Mouse (Mus musculus) MEL (cell line): ENCODE measurements around the gene Eml2.

Experiments used
- CTCF ChIP-seq, 3 experiments: IDR thresholded peaks in 2 of 3; conservative IDR thresholded peaks in 1 of 3; 2 replicates each; pipeline ENCODE4 v1.5.1; 2011 to 2012; ENCODE audit warnings: low read length in 3 of 3, low read depth in 2 of 3, mild to moderate bottlenecking in 2 of 3, improper control_type of control experiment in 1 of 3, inconsistent platforms in 1 of 3, mixed read lengths in 1 of 3, moderate library complexity in 1 of 3; ENCODE audit not compliant: control insufficient read depth in 1 of 3, insufficient read depth in 1 of 3, poor library complexity in 1 of 3, severe bottlenecking in 1 of 3
- ELF1 ChIP-seq: IDR thresholded peaks from 2 replicates; pipeline ENCODE4 v1.6.1; 2014; ENCODE audit warnings: low read depth, mild to moderate bottlenecking, inconsistent platforms, low read length, improper control_type of control experiment, moderate library complexity
- EP300 ChIP-seq, 2 experiments: IDR thresholded peaks; 2 replicates each; pipeline ENCODE4 v1.6.1; 2011; ENCODE audit warnings: improper control_type of control experiment in 2 of 2, low read length in 2 of 2, low read depth in 1 of 2, mild to moderate bottlenecking in 1 of 2
- KAT2A ChIP-seq: conservative IDR thresholded peaks from 2 replicates; pipeline ENCODE4 v1.6.1; 2012; ENCODE audit warnings: low read depth, low read length, improper control_type of control experiment, inconsistent platforms
- MYC ChIP-seq: IDR thresholded peaks from 2 replicates; pipeline ENCODE4 v1.6.1; 2011; ENCODE audit warnings: low read depth, mild to moderate bottlenecking, low read length, improper control_type of control experiment, moderate library complexity
- RCOR1 ChIP-seq: IDR thresholded peaks from 2 replicates; pipeline ENCODE4 v1.6.1; 2012; ENCODE audit warnings: low read depth, mild to moderate bottlenecking, inconsistent platforms, low read length, improper control_type of control experiment
- SMC3 ChIP-seq: IDR thresholded peaks from 2 replicates; pipeline ENCODE4 v1.6.1; 2011; ENCODE audit warnings: low read depth, low read length, improper control_type of control experiment
- UBTF ChIP-seq: IDR thresholded peaks from 2 replicates; pipeline ENCODE4 v1.6.1; 2012; ENCODE audit warnings: low read depth, mild to moderate bottlenecking, inconsistent platforms, low read length, improper control_type of control experiment, moderate library complexity, borderline replicate concordance; ENCODE audit not compliant: insufficient read depth
- ZC3H11A ChIP-seq: IDR thresholded peaks from 2 replicates; pipeline ENCODE4 v1.6.1; 2012; ENCODE audit warnings: low read depth, mild to moderate bottlenecking, inconsistent platforms, low read length, improper control_type of control experiment

- TF ChIP-seq ZC3H11A = no peak
- TF ChIP-seq SMC3 = no peak
- TF ChIP-seq UBTF = no peak
- no peak for TF ChIP-seq KAT2A
- TF ChIP-seq EP300 (IDR thresholded peaks at IDR 0.05; ENCODE audit: low read depth in 1 of 2, low read length in 2 of 2) = no peak
- no peak for TF ChIP-seq MYC
- TF ChIP-seq RCOR1 = no peak
- TF ChIP-seq CTCF (IDR thresholded peaks at IDR 0.05 in 2 of 3, conservative IDR thresholded peaks at IDR 0.05 in 1 of 3; ENCODE audit: control insufficient read depth in 1 of 3, insufficient read depth in 1 of 3, low read depth in 2 of 3, low read length in 3 of 3, poor library complexity in 1 of 3, severe bottlenecking in 1 of 3) = no peak
- no peak for TF ChIP-seq ELF1
These were observed 21.4 kb upstream of the Eml2 start for GRCm38 (mm10) chr7:19154796-19155195.
